Mouse (Mus musculus) ES-Bruce4 (cell line): Measurements from ENCODE around the gene Jhy.
A peak's percentile ranks its signal among the peaks of the same experiment; 100 is the strongest.

Source experiments
- CTCF ChIP-seq: IDR thresholded peaks from one replicate; pipeline ENCODE4 v1.8.1; 2011; ENCODE audit warnings: low read depth, low read length
- EP300 ChIP-seq: IDR thresholded peaks from 2 replicates; pipeline ENCODE4 v1.6.1; 2011; ENCODE audit warnings: low read depth, low read length; ENCODE audit not compliant: insufficient read depth
- POLR2A ChIP-seq: IDR thresholded peaks from one replicate; pipeline ENCODE4 v1.8.1; 2011; ENCODE audit warnings: low read length; ENCODE audit not compliant: insufficient read depth

- TF ChIP-seq CTCF (no peak), POLR2A (no peak), EP300 (0 out of 2 replicates have a peak, but pooled peaks have one; percentile 58)
Observed at GRCm38 (mm10) chr9:40949039-40949615, 14.8 kb downstream of the Jhy start.
